Mouse (Mus musculus): Measurements from ENCODE around the gene Txnip.

DNA sequence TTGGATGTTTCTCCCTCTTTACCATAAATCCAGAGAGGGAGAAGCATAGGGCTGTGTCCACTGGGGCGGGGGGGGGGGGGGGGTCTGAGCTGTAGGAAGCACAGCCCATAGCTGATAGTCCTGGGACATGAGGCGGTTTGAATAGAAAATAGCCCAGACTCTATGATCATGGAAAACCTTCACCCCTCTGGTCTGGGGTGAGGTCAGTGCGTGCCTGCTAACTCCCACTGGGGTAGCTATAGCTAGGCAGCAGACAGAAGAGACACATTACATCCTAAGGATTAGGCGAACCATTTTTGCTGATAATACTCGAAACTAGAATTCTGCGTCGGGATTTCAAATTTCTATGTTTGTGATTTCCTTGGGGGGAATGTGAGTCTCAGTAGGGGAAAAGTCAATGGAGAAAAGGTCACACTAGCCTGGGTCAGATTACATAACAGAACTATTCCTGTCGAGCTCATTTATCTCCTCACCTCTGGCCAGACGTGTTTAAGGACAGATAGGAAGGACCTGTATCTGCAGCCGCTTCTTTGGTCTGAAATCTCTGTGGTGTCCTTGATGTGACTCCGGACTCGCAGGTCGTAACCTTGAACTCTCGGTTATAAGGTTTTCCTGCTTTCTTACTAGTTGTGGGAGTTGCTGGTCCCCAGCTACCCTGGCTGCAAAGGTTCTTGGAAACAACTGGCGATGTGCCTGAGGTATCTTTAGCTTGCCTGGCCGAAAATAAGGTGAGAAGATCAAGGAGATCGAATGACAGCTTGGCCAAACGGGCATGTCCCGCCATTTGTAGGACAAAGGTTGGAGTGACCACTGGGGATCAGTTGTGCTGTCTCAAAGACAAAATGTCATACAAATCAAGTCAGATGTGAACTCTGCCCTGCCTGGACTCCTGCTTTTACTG is 16.1 kb downstream of the Txnip start:
- TF ChIP-seq CTCF (IDR thresholded peaks at IDR 0.05; ENCODE audit: extremely low read depth, insufficient read depth, insufficient read length, insufficient replicate concordance) (no peak), POLR2A (IDR thresholded peaks at IDR 0.05; ENCODE audit: low read depth, low read length) (no peak)

Data from spleen, adult 2 months (tissue).